15 mouse cellular contexts compared by ENCODE assay signal in genomic region chr17:56907096-56907495, GRCm38 (mm10). TPM values are rescaled to one million over a fixed set of nuclear protein-coding genes. Genes with fewer than 3 reads are reported as not detected.
DNase-seq lines count a peak whose midpoint lies in the region; ATAC-seq lines count a peak whose summit lies in the region.
"Had no signal": no experiment of that assay in that cellular context is flagged by ENCODE, and none has a peak within 500 bp of the region (broad histone marks: within the 10 kb centered on the region; RNA-seq: fewer than 3 reads in every experiment).

No protein-coding gene starts in this region.

- peak overlapping the region; percentile 44; the same call in 1 of the 2 replicates for H3K27ac ChIP-seq in embryonic facial prominence, embryonic 15.5 days (replicated peaks)
- no peak overlapping the region for H3K27ac ChIP-seq in intestine, embryonic 15.5 days
- no peak overlapping the region for H3K27ac ChIP-seq in hindbrain, embryonic 12.5 days

- DNase-seq in kidney, postnatal 4 days: peak; percentile 74 to 77
- peak; percentile 87 to 93 for DNase-seq in lung, postnatal 4 days
- DNase-seq in thymus, postnatal 4 days: no peak
- DNase-seq in right cerebral cortex, adult 2 months (ENCODE audit: low spot score in 2 of 2): no peak
- DNase-seq: adrenal gland, postnatal 36 days; cerebellum, adult 11 months; gastrocnemius, postnatal 14 days; right cerebral cortex, adult 18-20 months had no signal

- no peak overlapping the region for H3K4me2 ChIP-seq in embryonic facial prominence, embryonic 15.5 days (replicated peaks)
- H3K4me2 ChIP-seq in intestine, embryonic 15.5 days (replicated peaks): no peak overlapping the region
- no peak overlapping the region for H3K4me2 ChIP-seq in hindbrain, embryonic 12.5 days (replicated peaks)
- H3K4me2 ChIP-seq: liver, embryonic 11.5 days had no signal

- ATAC-seq in embryonic facial prominence, embryonic 15.5 days (ENCODE audit: insufficient number of reproducible peaks, low FRiP score, low TSS enrichment, low read depth): 0 out of 2 replicates have a peak, but pooled peaks have one; percentile 39
- 0 out of 2 replicates have a peak, but pooled peaks have one; percentile 54 for ATAC-seq in intestine, embryonic 15.5 days
- ATAC-seq in hindbrain, embryonic 12.5 days (ENCODE audit: low FRiP score): no peak
- no peak for ATAC-seq in erythroid progenitor cell, adult 5-6 weeks (replicated peaks; ENCODE audit: low FRiP score, poor library complexity, severe bottlenecking)
- ATAC-seq: forebrain, embryonic 14.5 days had no signal

- WGBS in embryonic facial prominence, embryonic 15.5 days: 70% methylated on average over 5 of the region's 5 CpGs
- 75% methylated on average over 5 of the region's 5 CpGs for WGBS in intestine, embryonic 15.5 days
- 93% methylated on average over 5 of the region's 5 CpGs for WGBS in hindbrain, embryonic 12.5 days

- no peaks in the 10 kb centered on the region for H3K27me3 ChIP-seq in embryonic facial prominence, embryonic 15.5 days
- no peaks in the 10 kb centered on the region for H3K27me3 ChIP-seq in intestine, embryonic 15.5 days (replicated peaks)
- H3K27me3 ChIP-seq in hindbrain, embryonic 12.5 days: no peaks in the 10 kb centered on the region

- no peak overlapping the region for H3K9ac ChIP-seq in embryonic facial prominence, embryonic 15.5 days
- no peak overlapping the region for H3K9ac ChIP-seq in intestine, embryonic 15.5 days
- H3K9ac ChIP-seq in hindbrain, embryonic 12.5 days: no peak overlapping the region

- H3K9me3 ChIP-seq in embryonic facial prominence, embryonic 15.5 days (replicated peaks): no peaks in the 10 kb centered on the region
- no peaks in the 10 kb centered on the region for H3K9me3 ChIP-seq in intestine, embryonic 15.5 days
- no peaks in the 10 kb centered on the region for H3K9me3 ChIP-seq in hindbrain, embryonic 12.5 days (replicated peaks)

- peaks cover 6% of the 10 kb centered on the region; the same call in 1 of the 2 replicates for H3K4me1 ChIP-seq in embryonic facial prominence, embryonic 15.5 days
- peaks cover 11% of the 10 kb centered on the region for H3K4me1 ChIP-seq in intestine, embryonic 15.5 days (replicated peaks)
- no peaks in the 10 kb centered on the region for H3K4me1 ChIP-seq in hindbrain, embryonic 12.5 days

- H3K36me3 ChIP-seq in embryonic facial prominence, embryonic 15.5 days: peaks cover 65% of the 10 kb centered on the region
- peaks cover 29% of the 10 kb centered on the region for H3K36me3 ChIP-seq in intestine, embryonic 15.5 days
- peaks cover 74% of the 10 kb centered on the region for H3K36me3 ChIP-seq in hindbrain, embryonic 12.5 days

- H3K4me3 ChIP-seq in embryonic facial prominence, embryonic 15.5 days (replicated peaks): no peak overlapping the region
- no peak overlapping the region for H3K4me3 ChIP-seq in intestine, embryonic 15.5 days (replicated peaks)
- H3K4me3 ChIP-seq in hindbrain, embryonic 12.5 days: no peak overlapping the region

RNA-seq across cellular contexts. Expression of gene Mllt1, which starts 28.1 kb away (rescaled TPM):
- 53.9 and 56.9 TPM in 2 replicates for polyA plus RNA-seq in embryonic facial prominence, embryonic 15.5 days (2015; fragmentation: Nextera tagmentation; extraction: Ambion mirVana)
- 39.9 and 40.2 TPM in 2 replicates for polyA plus RNA-seq in intestine, embryonic 15.5 days (2015; fragmentation: Nextera tagmentation; extraction: Ambion mirVana)
- 100 and 102 TPM in 2 replicates for polyA plus RNA-seq in hindbrain, embryonic 12.5 days (2016; fragmentation: Nextera tagmentation; extraction: Ambion mirVana)
- 3.4 and 9.4 TPM in 2 replicates for total RNA-seq in erythroid progenitor cell, adult 5-6 weeks (2015; ENCODE audit: low replicate concordance)
- 4.4 and 6.4 TPM in 2 replicates for total RNA-seq in erythroid progenitor cell, adult 5-6 weeks (2017; ENCODE audit: low replicate concordance)

RNA-seq across cellular contexts. Expression of gene 1700061G19Rik, which starts 31.8 kb away (rescaled TPM):
- 0.27 and 0.29 TPM in 2 replicates for polyA plus RNA-seq in embryonic facial prominence, embryonic 15.5 days (2015; fragmentation: Nextera tagmentation; extraction: Ambion mirVana)
- polyA plus RNA-seq in intestine, embryonic 15.5 days (2015; fragmentation: Nextera tagmentation; extraction: Ambion mirVana): 0.15 and 0.19 TPM in 2 replicates
- 0.27 and 0.52 TPM in 2 replicates for polyA plus RNA-seq in hindbrain, embryonic 12.5 days (2016; fragmentation: Nextera tagmentation; extraction: Ambion mirVana)
- not detected in 2 replicates for total RNA-seq in erythroid progenitor cell, adult 5-6 weeks (2015; ENCODE audit: low replicate concordance)
- not detected in 2 replicates for total RNA-seq in erythroid progenitor cell, adult 5-6 weeks (2017; ENCODE audit: low replicate concordance)
- total RNA-seq: gastrocnemius, postnatal 14 days had no signal

RNA-seq across cellular contexts. Expression of gene Acsbg2, which starts 32.8 kb away (rescaled TPM):
- 0.16 TPM in 1 of 2 replicates, not detected in the other for polyA plus RNA-seq in embryonic facial prominence, embryonic 15.5 days (2015; fragmentation: Nextera tagmentation; extraction: Ambion mirVana)
- not detected in 2 replicates for polyA plus RNA-seq in intestine, embryonic 15.5 days (2015; fragmentation: Nextera tagmentation; extraction: Ambion mirVana)
- not detected in 2 replicates for polyA plus RNA-seq in hindbrain, embryonic 12.5 days (2016; fragmentation: Nextera tagmentation; extraction: Ambion mirVana)
- total RNA-seq in erythroid progenitor cell, adult 5-6 weeks (2015; ENCODE audit: low replicate concordance): not detected in 2 replicates
- total RNA-seq in erythroid progenitor cell, adult 5-6 weeks (2017; ENCODE audit: low replicate concordance): not detected in 2 replicates
- total RNA-seq: gastrocnemius, postnatal 14 days; heart, postnatal 10 days had no signal
- polyA plus RNA-seq: forebrain, embryonic 14.5 days; liver, embryonic 11.5 days had no signal

Comparison
In these comparisons a context has a peak if more than half of its experiments do, and no peak if none do; other contexts are left out.
1. ATAC-seq: peak in embryonic facial prominence, embryonic 15.5 days (single experiment) and intestine, embryonic 15.5 days (single experiment); none in hindbrain, embryonic 12.5 days (single experiment) and erythroid progenitor cell, adult 5-6 weeks (single experiment).
2. DNase-seq: peak in kidney, postnatal 4 days (2 of 2) and lung, postnatal 4 days (2 of 2); none in thymus, postnatal 4 days (single experiment) and right cerebral cortex, adult 2 months (0 of 2).